Mouse (Mus musculus): ENCODE data around the gene Sf3b5.
"Not testable (repeated sequence)": the region's sequence is repeated elsewhere in the genome, so short reads cannot be mapped to it uniquely, and the experiment has no call there.

Sf3b5 gene

DNA sequence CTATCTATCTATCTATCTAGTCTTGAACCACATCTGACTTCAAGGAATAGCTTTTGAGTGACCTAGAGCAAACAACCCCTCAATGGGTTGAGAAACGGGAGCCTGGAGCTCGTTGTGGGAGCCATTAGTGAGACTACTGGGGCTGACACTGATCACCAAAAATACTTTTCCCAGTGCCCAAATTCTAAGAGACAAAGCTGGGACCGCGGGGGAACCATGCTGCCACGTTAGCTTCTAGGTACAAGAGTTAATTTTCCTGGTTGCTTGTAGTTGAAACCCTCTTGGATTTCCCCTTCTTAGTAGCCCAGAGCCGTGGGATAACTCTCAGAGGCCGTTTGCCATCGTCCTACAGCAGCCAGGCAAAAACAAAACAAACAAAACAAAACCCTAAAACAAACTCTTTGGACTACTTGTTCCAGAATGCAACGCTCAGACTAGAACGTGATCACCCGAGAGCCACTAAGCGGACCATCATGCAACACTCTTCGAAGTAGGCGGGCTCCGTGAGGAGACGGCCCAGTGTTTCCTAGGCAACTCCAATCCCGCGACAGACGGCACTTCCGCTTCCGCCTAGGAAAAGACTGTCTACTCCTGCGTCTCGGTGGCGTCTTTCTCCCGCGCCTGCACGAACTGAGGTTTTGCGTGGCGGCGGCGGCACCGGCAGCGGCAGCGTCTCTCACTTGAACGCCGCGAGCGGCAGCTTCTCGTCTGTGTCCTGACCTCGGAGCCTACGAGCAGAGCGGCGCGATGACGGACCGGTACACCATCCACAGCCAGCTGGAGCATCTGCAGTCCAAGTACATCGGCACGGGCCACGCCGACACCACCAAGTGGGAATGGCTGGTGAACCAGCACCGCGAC lies 3.0 kb downstream of the Sf3b5 start:
- DNase-seq (ENCODE audit: low spot score in 2 of 2): peak; percentile 97 to 98

DNA sequence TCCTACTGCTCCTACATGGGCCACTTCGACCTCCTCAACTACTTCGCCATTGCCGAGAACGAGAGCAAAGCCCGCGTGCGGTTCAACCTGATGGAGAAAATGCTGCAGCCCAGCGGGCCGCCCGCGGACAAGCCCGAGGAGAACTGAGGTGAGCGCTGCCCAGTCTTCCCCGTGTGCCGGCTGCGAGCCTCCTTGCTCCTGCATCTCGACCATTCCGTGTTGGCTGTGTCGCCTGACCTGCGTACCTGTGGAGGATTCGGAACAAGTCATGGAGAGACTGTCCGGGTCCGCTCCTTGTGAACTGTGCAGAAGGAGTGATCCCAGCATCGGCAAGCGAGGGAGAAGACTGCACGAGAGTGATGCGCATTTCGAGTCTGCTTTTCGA lies 3.6 kb downstream of the Sf3b5 start:
- no peak for DNase-seq (ENCODE audit: low spot score in 2 of 2)

DNA sequence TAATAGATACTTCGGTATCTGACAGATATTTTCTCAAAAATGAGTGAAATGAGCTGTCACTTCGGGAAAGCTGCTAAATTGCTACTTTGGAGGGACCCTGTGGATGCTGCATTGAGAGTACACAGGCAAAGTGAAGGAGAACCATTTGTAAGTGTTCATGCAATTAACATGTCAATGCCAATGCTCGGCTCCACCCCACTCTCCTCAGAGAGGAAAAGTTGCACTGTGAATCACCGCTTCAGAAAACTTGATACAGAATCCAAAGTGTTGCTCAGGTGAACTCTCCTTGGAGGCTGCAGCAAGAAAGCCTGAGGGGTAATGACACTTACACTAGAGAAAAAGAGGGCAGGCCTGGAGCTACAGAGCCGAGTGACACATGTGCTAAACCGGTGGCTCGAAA lies 8.9 kb downstream of the Sf3b5 start:
- no peak for DNase-seq (ENCODE audit: low spot score in 2 of 2)

DNA sequence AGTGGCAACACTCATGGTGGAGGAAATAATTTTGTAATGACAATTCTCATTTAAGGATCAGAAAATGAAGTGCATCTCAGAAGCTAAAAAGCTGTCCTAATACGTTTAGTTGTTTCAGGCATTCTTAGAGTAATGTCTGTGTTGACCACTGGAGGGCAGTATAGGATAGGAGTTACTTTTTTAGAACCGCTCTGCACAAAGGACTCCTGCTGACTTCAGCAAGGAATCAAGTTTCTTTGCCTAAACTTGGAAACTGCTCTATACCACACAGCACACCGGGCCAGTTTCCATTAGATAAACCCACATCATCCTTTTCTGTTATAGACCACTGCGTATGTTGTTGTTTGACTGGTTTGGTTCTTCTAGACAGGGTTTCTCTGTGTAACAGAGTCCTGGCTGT lies 11.4 kb downstream of the Sf3b5 start:
- DNase-seq (ENCODE audit: low spot score in 2 of 2): peak; percentile 59 to 75

DNA sequence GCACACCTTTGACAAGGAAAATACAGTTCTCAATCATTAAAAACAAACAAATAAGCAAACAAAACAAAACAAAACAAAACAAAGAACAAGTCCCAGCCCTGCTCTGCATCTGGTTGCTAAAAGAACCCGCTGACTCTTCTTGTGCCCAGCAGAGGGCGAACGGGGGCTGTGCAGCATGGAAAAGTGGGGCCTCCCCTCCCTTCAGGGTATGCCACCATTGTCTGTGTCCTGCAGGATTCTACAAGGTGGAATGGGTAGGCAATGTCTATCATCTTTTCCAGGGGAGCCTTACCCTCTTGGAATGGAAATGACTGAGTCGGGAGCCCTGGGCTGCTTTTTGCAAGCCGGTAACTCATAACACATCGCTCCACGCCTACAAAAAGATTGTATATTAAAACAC lies 13.4 kb downstream of the Sf3b5 start:
- DNase-seq (ENCODE audit: low spot score in 2 of 2): peak in 1 of 2 experiments; percentile 25

DNA sequence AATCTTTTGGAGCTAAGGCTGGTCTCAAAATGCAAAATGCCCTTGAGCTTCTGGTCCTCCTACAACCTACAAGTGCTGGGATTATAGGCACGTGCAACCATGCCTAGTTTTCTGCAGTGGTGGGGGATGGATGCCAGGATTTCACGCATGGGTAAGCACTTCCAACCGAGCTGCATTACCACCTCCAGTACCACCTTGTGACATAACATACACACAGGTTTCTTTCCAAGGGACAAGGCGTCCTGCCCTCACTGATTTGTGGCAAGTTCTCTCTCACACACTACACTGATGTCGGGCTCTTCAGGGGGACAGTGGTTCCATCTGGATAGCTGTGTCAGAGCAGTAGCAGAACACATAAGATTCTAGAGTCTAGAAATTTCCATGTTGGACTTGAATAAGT lies 13.9 kb downstream of the Sf3b5 start:
- DNase-seq (ENCODE audit: low spot score in 2 of 2): no peak

DNA sequence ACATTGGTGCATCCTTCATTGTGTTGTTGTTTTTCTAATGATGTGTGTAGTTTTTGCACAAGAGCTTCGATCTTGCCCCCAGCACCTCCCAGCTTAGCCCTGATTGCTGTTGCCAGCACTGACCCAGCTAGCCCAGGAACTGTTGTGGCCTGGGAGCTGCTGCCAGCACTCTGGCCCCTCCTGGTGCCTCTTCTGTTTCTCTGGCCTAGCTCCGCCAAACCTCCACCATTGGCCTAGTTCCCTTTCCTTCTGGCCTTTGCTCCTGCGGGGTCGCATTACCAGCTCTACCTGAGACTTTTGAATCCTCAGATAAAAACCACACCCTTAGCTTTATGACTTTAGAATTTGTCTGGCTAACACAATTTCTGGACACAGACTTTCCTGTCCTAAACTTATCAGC lies 17.0 kb downstream of the Sf3b5 start:
- no peak for DNase-seq (ENCODE audit: low spot score in 2 of 2)

DNA sequence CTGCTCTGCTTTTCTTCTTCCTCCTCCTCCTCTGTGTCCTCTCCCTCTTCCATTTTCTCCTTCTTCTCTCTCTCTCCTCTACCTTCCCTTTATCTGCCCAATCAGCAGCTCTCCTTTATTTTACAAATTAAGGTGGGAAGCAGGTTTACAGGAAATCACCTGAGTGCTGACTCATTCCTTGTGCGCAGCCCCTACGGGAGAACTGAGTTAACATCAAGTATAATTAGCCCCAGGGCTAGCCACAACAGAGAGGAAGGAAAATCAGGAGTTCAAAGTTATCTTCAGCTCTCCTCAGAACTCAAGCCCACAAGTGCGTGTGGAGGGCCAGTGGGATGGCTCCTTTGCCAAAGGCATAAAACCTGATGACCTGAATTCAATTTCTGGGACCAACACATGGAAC lies 18.8 kb downstream of the Sf3b5 start:
- DNase-seq (ENCODE audit: low spot score in 2 of 2): not testable (repeated sequence)

DNA sequence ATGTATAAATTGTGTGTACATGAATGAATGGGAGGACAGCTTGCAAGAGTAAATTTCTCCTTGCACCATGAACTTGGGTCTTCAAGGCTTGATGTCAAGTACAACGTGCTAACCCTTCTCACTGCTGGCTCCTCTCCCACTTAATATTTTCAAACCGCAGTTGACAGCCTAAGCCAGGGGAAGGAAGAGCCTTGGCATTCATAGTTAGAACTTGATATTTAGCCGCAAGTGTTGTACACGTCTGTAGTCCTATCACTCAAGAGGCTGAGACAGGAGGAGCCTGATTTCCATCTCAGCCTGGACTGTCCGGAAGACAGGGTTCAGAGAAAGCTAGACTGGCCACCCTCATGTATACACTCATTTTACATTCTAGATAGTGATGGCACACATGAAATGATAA lies 22.6 kb downstream of the Sf3b5 start:
- no peak for DNase-seq (ENCODE audit: low spot score in 2 of 2)

DNA sequence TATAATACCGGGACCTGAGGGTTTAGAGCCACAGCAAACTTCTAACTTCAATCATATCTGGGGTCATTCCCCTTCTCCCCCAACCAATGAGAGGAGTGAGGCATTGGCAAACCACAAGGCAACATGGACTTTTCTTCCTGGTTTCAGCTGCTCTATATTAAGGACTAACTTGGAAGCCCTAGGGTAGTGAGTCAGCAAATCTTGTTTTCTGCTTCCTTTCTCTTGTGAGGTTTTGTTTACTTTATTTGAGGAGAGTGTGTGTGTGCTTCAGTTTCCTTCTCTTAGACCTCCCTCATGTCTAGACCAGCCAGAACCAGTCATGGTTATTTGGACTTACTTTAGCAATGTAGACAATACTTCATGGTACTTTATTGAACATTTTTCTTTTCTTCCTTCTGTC lies 23.1 kb downstream of the Sf3b5 start:
- no peak for DNase-seq (ENCODE audit: low spot score in 2 of 2)

DNA sequence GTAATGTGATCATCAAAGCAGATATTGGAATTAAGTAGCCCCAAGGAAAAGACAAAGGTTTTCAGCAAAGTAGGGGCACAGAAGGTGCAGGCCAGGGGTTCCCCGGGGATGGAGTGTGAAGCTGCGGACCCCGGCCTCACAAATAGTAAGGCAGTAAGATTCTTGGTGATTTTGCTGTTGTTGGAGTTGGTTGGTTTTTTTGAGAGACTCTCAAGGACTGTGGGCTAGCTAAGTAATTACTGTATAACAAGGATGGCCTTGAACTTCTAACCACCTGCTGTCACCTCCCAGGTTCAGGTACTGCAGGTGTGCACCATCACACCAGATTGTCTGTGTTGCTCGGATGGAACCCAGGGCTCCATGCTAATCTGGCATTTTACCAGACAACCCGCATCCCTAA lies 24.3 kb downstream of the Sf3b5 start:
- DNase-seq (ENCODE audit: low spot score in 2 of 2): no peak

DNA sequence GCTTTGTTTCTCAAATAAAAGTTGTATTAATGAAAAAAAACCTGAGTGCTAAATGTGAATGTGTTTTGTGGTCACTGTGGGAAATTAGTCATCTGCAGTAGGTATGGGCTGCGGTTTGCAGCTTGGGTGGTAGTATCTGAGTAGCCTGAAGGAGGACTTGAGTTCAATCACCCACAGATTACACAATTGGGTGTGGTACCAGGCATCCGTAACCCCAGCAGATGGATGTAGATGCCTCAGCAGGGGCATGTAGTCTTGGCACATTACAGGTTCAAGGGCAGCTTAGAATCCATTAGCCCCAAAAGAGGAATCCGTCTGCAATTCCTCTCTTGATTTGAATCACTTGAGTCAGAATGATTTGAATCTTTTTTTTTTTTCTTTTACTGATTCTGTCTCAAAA lies 30.1 kb downstream of the Sf3b5 start:
- DNase-seq (ENCODE audit: low spot score in 2 of 2): no peak

DNA sequence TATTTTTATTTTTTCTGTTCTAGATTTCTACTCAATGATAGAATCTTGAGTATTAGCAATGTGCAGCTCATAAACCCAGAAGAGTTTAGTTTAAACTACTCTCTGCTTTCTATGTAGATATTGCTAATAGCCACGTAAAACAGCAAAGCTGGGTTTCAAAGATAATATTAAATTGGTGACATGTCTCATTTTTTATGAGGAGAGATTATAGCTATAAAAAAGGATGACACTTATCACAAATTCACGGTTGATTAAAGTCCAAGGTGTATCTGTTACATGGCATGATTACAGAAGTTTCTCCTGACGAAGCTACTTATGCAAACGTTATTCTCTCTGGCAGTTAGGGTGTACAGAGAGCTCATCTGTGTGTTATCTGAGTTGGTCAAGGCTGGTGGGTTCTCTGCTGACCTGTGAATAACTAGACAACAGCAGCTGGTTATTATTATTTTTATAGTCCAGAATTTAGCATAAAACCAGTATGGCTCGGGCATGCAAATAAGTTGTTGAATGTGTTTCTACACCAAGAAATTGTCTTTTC lies 34.6 kb downstream of the Sf3b5 start:
- no peak for DNase-seq (ENCODE audit: low spot score in 2 of 2)

DNA sequence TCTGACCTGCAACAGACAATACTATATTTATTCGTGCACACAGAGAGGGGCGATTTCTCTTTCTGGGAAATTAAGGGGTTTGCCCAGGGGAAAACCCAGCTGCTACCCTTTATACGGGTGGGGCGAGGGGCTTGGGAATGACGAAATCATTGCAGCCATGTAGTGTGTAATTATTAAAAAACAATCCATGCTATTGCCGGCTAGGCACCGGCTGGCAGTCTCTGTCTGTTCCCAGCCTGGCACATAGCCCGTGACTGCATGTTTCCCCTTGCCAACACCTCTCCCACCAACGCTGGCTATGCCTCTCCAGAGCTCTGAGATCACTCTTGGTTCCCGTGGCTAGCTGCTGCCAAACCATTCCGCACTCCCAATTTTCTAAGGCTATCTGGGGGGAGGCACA lies 39.5 kb downstream of the Sf3b5 start:
- DNase-seq (ENCODE audit: low spot score in 2 of 2): no peak

DNA sequence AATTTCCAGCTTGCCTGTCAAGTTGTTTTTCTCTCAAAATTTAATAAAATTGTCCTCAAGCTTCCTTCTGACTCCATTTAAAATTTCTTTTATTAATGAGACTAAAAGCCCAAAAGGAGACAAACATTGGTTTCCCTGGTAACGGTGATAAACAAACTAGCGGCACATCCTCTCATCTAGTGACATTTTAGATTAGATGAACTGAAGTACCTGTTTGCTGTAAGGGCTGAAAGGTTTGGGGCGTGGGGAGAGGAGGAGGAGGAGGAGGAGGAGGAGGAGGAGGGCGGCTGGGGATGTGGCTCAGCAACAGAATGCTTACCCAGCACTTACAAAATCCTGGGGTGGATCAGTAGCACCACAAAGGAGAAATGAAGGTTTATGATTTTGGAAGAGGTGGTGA lies 42.7 kb downstream of the Sf3b5 start:
- no peak for DNase-seq (ENCODE audit: low spot score in 2 of 2)

DNA sequence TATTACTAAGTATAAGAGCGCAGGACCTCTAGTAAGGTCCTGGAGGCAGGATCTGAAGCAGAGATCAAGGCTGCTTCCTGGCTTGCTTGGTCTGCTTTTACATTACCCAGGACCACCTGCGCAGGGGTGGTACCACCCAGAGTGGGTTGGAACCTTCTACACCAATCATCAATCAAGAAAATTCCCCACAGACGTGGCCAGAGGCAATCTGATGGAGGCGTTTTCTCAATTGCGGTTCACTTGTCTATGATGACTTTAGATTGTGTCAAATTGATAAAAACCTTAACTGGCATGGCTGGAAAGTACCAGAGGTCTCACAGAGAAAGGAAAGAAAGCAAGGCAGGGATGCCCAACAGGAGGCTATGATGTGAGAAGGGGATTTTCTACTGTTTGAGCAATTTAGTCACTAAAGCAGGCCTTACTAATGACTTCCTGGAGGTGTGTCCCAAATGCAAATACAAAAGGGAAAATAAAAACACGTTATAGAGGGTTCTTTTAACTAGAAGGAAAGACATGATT lies 51.8 kb downstream of the Sf3b5 start:
- no peak for DNase-seq (ENCODE audit: low spot score in 2 of 2)
